Comparison of ENCODE assay signal across 8 mouse cellular contexts in genomic region chr11:89382634-89383009, GRCm38 (mm10).
DNase-seq lines count a peak whose midpoint lies in the region; ATAC-seq and TF ChIP-seq lines count a peak whose summit lies in the region.
"Had no signal": no experiment of that assay in that cellular context is flagged by ENCODE, and none has a peak within 500 bp of the region (broad histone marks: within the 10 kb centered on the region; RNA-seq: fewer than 3 reads in every experiment).

No protein-coding gene starts in this region.

- no peak for TF ChIP-seq CTCF in forebrain, postnatal 0 days (IDR thresholded peaks at IDR 0.05; ENCODE audit: low read depth)
- no peak for TF ChIP-seq CTCF in midbrain, postnatal 0 days (IDR thresholded peaks at IDR 0.05)

- H3K36me3 ChIP-seq in limb, embryonic 11.5 days (ENCODE audit: control insufficient read depth, insufficient read depth, low read length), result no peaks in the 10 kb centered on the region
- H3K36me3 ChIP-seq in limb, embryonic 10.5 days, result no peaks in the 10 kb centered on the region
- H3K36me3 ChIP-seq in forebrain, embryonic 10.5 days (replicated peaks), result no peaks in the 10 kb centered on the region
- H3K36me3 ChIP-seq in forebrain, postnatal 0 days (ENCODE audit: insufficient read depth), result no peaks in the 10 kb centered on the region
- no peaks in the 10 kb centered on the region for H3K36me3 ChIP-seq in midbrain, postnatal 0 days (ENCODE audit: insufficient read depth, low read length)

- no peaks in the 10 kb centered on the region for H3K9me3 ChIP-seq in limb, embryonic 11.5 days (ENCODE audit: control insufficient read depth, low read length)
- no peaks in the 10 kb centered on the region for H3K9me3 ChIP-seq in limb, embryonic 10.5 days (replicated peaks)
- no peaks in the 10 kb centered on the region for H3K9me3 ChIP-seq in forebrain, embryonic 10.5 days
- H3K9me3 ChIP-seq in forebrain, postnatal 0 days (ENCODE audit: low read length), result no peaks in the 10 kb centered on the region
- H3K9me3 ChIP-seq in midbrain, postnatal 0 days (ENCODE audit: low read length), result no peaks in the 10 kb centered on the region

- no peak for DNase-seq in limb, embryonic 11.5 days (ENCODE audit: low spot score)
- no peak for DNase-seq in limb, embryonic 10.5 days (ENCODE audit: low spot score)
- no peak for DNase-seq in forebrain, embryonic 10.5 days (ENCODE audit: extremely low spot score, low spot score)
- DNase-seq in forebrain, postnatal 0 days, result peak; percentile 9
- peak; percentile 17 for DNase-seq in midbrain, postnatal 0 days (ENCODE audit: low spot score)
- no peak for DNase-seq in adrenal gland, adult 18-20 months (ENCODE audit: low spot score in 2 of 2)
- no peak for DNase-seq in layer of hippocampus, adult 9-11 months
- DNase-seq: kidney, postnatal 4 days had no signal

- H3K4me2 ChIP-seq in limb, embryonic 11.5 days (ENCODE audit: low read depth, severe bottlenecking), result no peak overlapping the region
- no peak overlapping the region for H3K4me2 ChIP-seq in forebrain, postnatal 0 days (ENCODE audit: low read depth)
- H3K4me2 ChIP-seq in midbrain, postnatal 0 days (ENCODE audit: low read depth, low read length, poor library complexity, severe bottlenecking), result no peak overlapping the region

- WGBS in limb, embryonic 11.5 days, result 72% methylated on average over 2 of the region's 2 CpGs
- WGBS in limb, embryonic 10.5 days, result 92% methylated on average over 2 of the region's 2 CpGs
- 87% methylated on average over 2 of the region's 2 CpGs for WGBS in forebrain, embryonic 10.5 days
- 27% methylated on average over 2 of the region's 2 CpGs for WGBS in forebrain, postnatal 0 days
- WGBS in midbrain, postnatal 0 days, result 63% methylated on average over 2 of the region's 2 CpGs

- peak overlapping the region; percentile 59; the same call in 1 of the 2 replicates for H3K27ac ChIP-seq in limb, embryonic 11.5 days (replicated peaks; ENCODE audit: low read depth, low read length)
- no peak overlapping the region for H3K27ac ChIP-seq in limb, embryonic 10.5 days
- H3K27ac ChIP-seq in forebrain, embryonic 10.5 days, result peak overlapping the region; percentile 77
- H3K27ac ChIP-seq in forebrain, postnatal 0 days (ENCODE audit: low read depth, low read length), result no peak overlapping the region
- no peak overlapping the region for H3K27ac ChIP-seq in midbrain, postnatal 0 days (ENCODE audit: low read depth, low read length)

- no peaks in the 10 kb centered on the region for H3K4me1 ChIP-seq in limb, embryonic 11.5 days (ENCODE audit: control insufficient read depth, insufficient read depth, low read length)
- H3K4me1 ChIP-seq in limb, embryonic 10.5 days, result peaks cover 10% of the 10 kb centered on the region
- peaks cover 21% of the 10 kb centered on the region for H3K4me1 ChIP-seq in forebrain, embryonic 10.5 days
- no peaks in the 10 kb centered on the region for H3K4me1 ChIP-seq in forebrain, postnatal 0 days (ENCODE audit: insufficient read depth)
- no peaks in the 10 kb centered on the region for H3K4me1 ChIP-seq in midbrain, postnatal 0 days (ENCODE audit: insufficient read depth, low read length)

- H3K27me3 ChIP-seq in limb, embryonic 11.5 days (ENCODE audit: control insufficient read depth, insufficient read depth, low read length), result no peaks in the 10 kb centered on the region
- H3K27me3 ChIP-seq in limb, embryonic 10.5 days (ENCODE audit: low read depth, poor library complexity, severe bottlenecking), result no peaks in the 10 kb centered on the region
- no peaks in the 10 kb centered on the region for H3K27me3 ChIP-seq in forebrain, embryonic 10.5 days (ENCODE audit: poor library complexity, severe bottlenecking)
- no peaks in the 10 kb centered on the region for H3K27me3 ChIP-seq in forebrain, postnatal 0 days (ENCODE audit: insufficient read depth, low read length)
- H3K27me3 ChIP-seq in midbrain, postnatal 0 days (ENCODE audit: insufficient read depth, low read length), result no peaks in the 10 kb centered on the region

- H3K9ac ChIP-seq in limb, embryonic 11.5 days (ENCODE audit: low read length), result no peak overlapping the region
- no peak overlapping the region for H3K9ac ChIP-seq in forebrain, postnatal 0 days
- H3K9ac ChIP-seq in midbrain, postnatal 0 days (replicated peaks; ENCODE audit: low read length, poor library complexity, severe bottlenecking), result no peak overlapping the region

- ATAC-seq in limb, embryonic 11.5 days (ENCODE audit: insufficient number of reproducible peaks, low FRiP score, low TSS enrichment, low read depth), result 0 out of 2 replicates have a peak, but pooled peaks have one; percentile 35
- no peak for ATAC-seq in forebrain, postnatal 0 days
- no peak for ATAC-seq in midbrain, postnatal 0 days (ENCODE audit: low FRiP score)

- no peak overlapping the region for H3K4me3 ChIP-seq in limb, embryonic 11.5 days (ENCODE audit: low read depth, low read length)
- H3K4me3 ChIP-seq in limb, embryonic 10.5 days, result no peak overlapping the region
- no peak overlapping the region; the same call in 1 of the 2 replicates for H3K4me3 ChIP-seq in forebrain, embryonic 10.5 days
- no peak overlapping the region for H3K4me3 ChIP-seq in forebrain, postnatal 0 days (ENCODE audit: low read depth, low read length)
- no peak overlapping the region for H3K4me3 ChIP-seq in midbrain, postnatal 0 days (ENCODE audit: low read depth, low read length)

Comparison
In these comparisons a context has a peak if more than half of its experiments do, and no peak if none do; other contexts are left out.
1. DNase-seq: peak in forebrain, postnatal 0 days (single experiment) and midbrain, postnatal 0 days (single experiment); none in limb, embryonic 11.5 days (single experiment), limb, embryonic 10.5 days (single experiment), forebrain, embryonic 10.5 days (single experiment), adrenal gland, adult 18-20 months (0 of 2) and layer of hippocampus, adult 9-11 months (single experiment).
2. H3K27ac ChIP-seq: peak in limb, embryonic 11.5 days (single experiment) and forebrain, embryonic 10.5 days (single experiment); none in limb, embryonic 10.5 days (single experiment), forebrain, postnatal 0 days (single experiment) and midbrain, postnatal 0 days (single experiment).